Mouse (Mus musculus): ENCODE results near the gene Map2k5. TPM values are rescaled to one million over a fixed set of nuclear protein-coding genes. Genes with fewer than 3 reads are reported as not detected.

Gene Map2k5
- polyA plus RNA-seq, 1 experiment from 2014 or later = 33.3 TPM

DNA sequence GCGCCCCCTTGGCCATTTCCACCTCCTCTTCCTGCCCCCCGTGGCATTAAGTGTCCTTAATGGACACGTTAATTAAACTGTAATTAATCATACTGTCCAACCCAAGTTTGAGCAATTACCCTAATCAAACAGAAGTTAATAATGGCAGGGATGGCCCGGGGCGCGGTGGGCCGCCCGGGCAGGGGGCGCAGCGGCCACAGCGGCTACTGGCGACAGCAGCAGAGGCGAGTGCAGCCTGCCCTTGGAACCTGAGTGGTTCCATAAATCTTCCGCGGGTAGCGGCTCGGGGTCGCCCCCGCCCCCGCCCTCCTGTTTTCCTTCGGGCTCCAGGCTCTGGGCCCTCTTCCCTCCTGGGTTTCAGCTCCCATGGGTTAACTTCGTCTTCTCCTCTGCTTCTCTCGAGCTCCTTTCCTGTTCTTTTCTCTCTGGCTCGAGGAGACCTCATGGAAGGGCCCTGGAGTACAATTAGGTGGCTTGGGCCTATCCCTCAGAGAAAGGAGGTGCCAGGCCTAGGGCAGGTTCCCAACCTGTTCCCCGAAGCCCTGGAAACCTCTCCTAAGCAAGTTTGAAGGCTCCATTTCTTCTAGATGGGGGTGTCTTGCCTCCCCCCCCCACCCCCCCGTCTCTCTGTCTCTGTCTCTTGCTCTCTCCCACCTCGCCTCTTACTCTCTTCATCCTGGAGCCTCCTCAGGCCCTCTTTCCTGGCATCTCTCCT lies 227.5 kb downstream of the Map2k5 start:
- H3K4me1 ChIP-seq = peaks cover 61% of the 10 kb centered on the region
- H3K36me3 ChIP-seq = no peaks in the 10 kb centered on the region
- peak overlapping the region; percentile 34 for H3K9ac ChIP-seq (replicated peaks)
- H3K9me3 ChIP-seq (replicated peaks) = no peaks in the 10 kb centered on the region
- H3K4me3 ChIP-seq (replicated peaks) = peak overlapping the region; percentile 48
- H3K4me2 ChIP-seq = peak overlapping the region; percentile 61
- H3K27me3 ChIP-seq (replicated peaks) = peaks cover 80% of the 10 kb centered on the region
- peak overlapping the region; percentile 51 for H3K27ac ChIP-seq (replicated peaks)
- ATAC-seq (ENCODE audit: low FRiP score) = no peak
- 2% methylated on average over 27 of the region's 27 CpGs for WGBS

- H3K27me3 ChIP-seq (replicated peaks) = peaks cover 86% of the 10 kb centered on the region
- H3K4me2 ChIP-seq = peak overlapping the region; percentile 61
- H3K36me3 ChIP-seq = no peaks in the 10 kb centered on the region
- under 1% methylated on average over 20 of the region's 20 CpGs for WGBS
- peak overlapping the region; percentile 48 for H3K4me3 ChIP-seq (replicated peaks)
- H3K27ac ChIP-seq (replicated peaks) = peak overlapping the region; percentile 80
- H3K4me1 ChIP-seq = peaks cover 69% of the 10 kb centered on the region
- no peaks in the 10 kb centered on the region for H3K9me3 ChIP-seq (replicated peaks)
- ATAC-seq (ENCODE audit: low FRiP score) = no peak
- peak overlapping the region; percentile 49 for H3K9ac ChIP-seq (replicated peaks)
Observed at GRCm38 (mm10) chr9:63149372-63149766, 228.3 kb downstream of the Map2k5 start.

- peaks cover 76% of the 10 kb centered on the region for H3K4me1 ChIP-seq
- H3K9me3 ChIP-seq (replicated peaks) = no peaks in the 10 kb centered on the region
- peak within 1 kb of the TSS; percentile 80 for H3K27ac ChIP-seq (replicated peaks)
- H3K36me3 ChIP-seq = no peaks in the 10 kb centered on the region
- H3K9ac ChIP-seq (replicated peaks) = peak within 1 kb of the TSS; percentile 49
- peaks cover 89% of the 10 kb centered on the region for H3K27me3 ChIP-seq (replicated peaks)
- under 1% methylated on average over 75 of the region's 108 CpGs for WGBS
- ATAC-seq (ENCODE audit: low FRiP score) = no peak
- peak within 1 kb of the TSS; percentile 48 for H3K4me3 ChIP-seq (replicated peaks)
- peak within 1 kb of the TSS; percentile 61 for H3K4me2 ChIP-seq
Observed at GRCm38 (mm10) chr9:63148410-63149371, 229.0 kb downstream of the Map2k5 start, which contains the start of gene Skor1. TSS of gene Skor1 (minus strand) at chr9:63148961.

- H3K27ac ChIP-seq (replicated peaks) = peak overlapping the region; percentile 80
- H3K4me1 ChIP-seq = peaks cover 83% of the 10 kb centered on the region
- H3K4me3 ChIP-seq (replicated peaks) = peak overlapping the region; percentile 48
- peaks cover 89% of the 10 kb centered on the region for H3K27me3 ChIP-seq (replicated peaks)
- H3K4me2 ChIP-seq = peak overlapping the region; percentile 61
- no peaks in the 10 kb centered on the region for H3K36me3 ChIP-seq
- no peak for ATAC-seq (ENCODE audit: low FRiP score)
- H3K9ac ChIP-seq (replicated peaks) = peak overlapping the region; percentile 49
- no peaks in the 10 kb centered on the region for H3K9me3 ChIP-seq (replicated peaks)
- WGBS = 2% methylated on average over 14 of the region's 14 CpGs
Observed at GRCm38 (mm10) chr9:63147786-63148409, 229.8 kb downstream of the Map2k5 start.

GRCm38 (mm10) chr9:63147296-63147695 lies 230.4 kb downstream of the Map2k5 start:
- Histone ChIP-seq H3K4me3 (replicated peaks) (peak overlapping the region; percentile 48), H3K9ac (replicated peaks) (peak overlapping the region; percentile 49), H3K4me1 (peaks cover 82% of the 10 kb centered on the region), H3K4me2 (peak overlapping the region; percentile 61), H3K9me3 (replicated peaks) (no peaks in the 10 kb centered on the region), H3K36me3 (no peaks in the 10 kb centered on the region), H3K27ac (replicated peaks) (peak overlapping the region; percentile 80), H3K27me3 (replicated peaks) (peaks cover 89% of the 10 kb centered on the region)
- 2% methylated on average over 9 of the region's 9 CpGs for WGBS
- ATAC-seq (ENCODE audit: low FRiP score) = no peak

- H3K9me3 ChIP-seq (replicated peaks) = no peaks in the 10 kb centered on the region
- peaks cover 89% of the 10 kb centered on the region for H3K27me3 ChIP-seq (replicated peaks)
- no peaks in the 10 kb centered on the region for H3K36me3 ChIP-seq
- peak overlapping the region; percentile 80 for H3K27ac ChIP-seq (replicated peaks)
- peak overlapping the region; percentile 61 for H3K4me2 ChIP-seq
- H3K4me3 ChIP-seq (replicated peaks) = peak overlapping the region; percentile 48
- H3K9ac ChIP-seq (replicated peaks) = peak overlapping the region; percentile 49
- peaks cover 83% of the 10 kb centered on the region for H3K4me1 ChIP-seq
- WGBS = under 1% methylated on average over 19 of the region's 20 CpGs
- ATAC-seq (ENCODE audit: low FRiP score) = 0 out of 2 replicates have a peak, but pooled peaks have one; percentile 15
Observed at GRCm38 (mm10) chr9:63146856-63147274, 230.8 kb downstream of the Map2k5 start.

DNA sequence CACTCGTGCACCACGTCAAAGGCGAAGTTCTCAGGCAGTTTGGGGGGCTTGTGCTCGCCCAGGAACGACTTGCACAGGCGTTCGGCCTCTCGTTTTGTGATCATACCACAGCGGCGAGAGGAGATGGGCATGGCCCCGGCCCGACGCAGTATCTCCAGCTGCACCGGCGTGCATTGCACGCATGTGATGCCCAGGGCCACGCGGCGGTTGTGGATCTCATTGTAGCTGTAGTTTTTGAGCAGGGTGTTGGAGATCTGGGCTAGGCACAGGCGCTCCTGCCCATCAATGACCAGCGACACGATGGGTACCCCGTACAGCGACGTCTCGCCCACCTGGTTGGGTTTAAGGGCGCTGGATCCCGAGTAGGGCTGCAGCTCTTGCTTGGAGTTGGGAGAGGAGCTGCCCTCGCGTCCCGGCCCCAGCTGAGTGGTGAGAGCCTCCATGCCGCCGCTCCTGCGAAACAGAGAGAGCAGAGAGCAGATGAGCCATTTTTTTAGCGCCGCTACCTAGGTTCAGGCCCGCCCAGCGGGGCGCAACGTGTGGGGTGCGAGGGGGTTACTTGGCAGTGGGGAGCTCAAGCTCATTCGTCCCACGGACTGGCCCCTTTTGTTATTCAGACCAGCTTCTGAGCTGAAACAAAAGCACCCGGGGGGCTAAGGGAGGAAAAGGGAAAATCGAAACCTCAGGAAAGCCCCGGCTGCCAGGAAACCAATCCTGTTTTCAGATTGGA lies 231.4 kb downstream of the Map2k5 start:
- Histone ChIP-seq H3K27ac (replicated peaks) (peak overlapping the region; percentile 80), H3K4me2 (peak overlapping the region; percentile 61), H3K9me3 (replicated peaks) (no peaks in the 10 kb centered on the region), H3K27me3 (replicated peaks) (peaks cover 89% of the 10 kb centered on the region), H3K36me3 (no peaks in the 10 kb centered on the region), H3K9ac (replicated peaks) (peak overlapping the region; percentile 41), H3K4me1 (peaks cover 77% of the 10 kb centered on the region), H3K4me3 (replicated peaks) (peak overlapping the region; percentile 48)
- WGBS = under 1% methylated on average over 46 of the region's 46 CpGs
- ATAC-seq (ENCODE audit: low FRiP score) = no peak

- peak overlapping the region; percentile 80 for H3K27ac ChIP-seq (replicated peaks)
- H3K4me3 ChIP-seq (replicated peaks) = peak overlapping the region; percentile 48
- H3K4me2 ChIP-seq = peak overlapping the region; percentile 61
- no peak for ATAC-seq (ENCODE audit: low FRiP score)
- H3K4me1 ChIP-seq = peaks cover 69% of the 10 kb centered on the region
- no peaks in the 10 kb centered on the region for H3K36me3 ChIP-seq
- H3K27me3 ChIP-seq (replicated peaks) = peaks cover 86% of the 10 kb centered on the region
- WGBS = 1% methylated on average over 73 of the region's 73 CpGs
- peak overlapping the region; percentile 41 for H3K9ac ChIP-seq (replicated peaks)
- no peaks in the 10 kb centered on the region for H3K9me3 ChIP-seq (replicated peaks)
Observed at GRCm38 (mm10) chr9:63145249-63146125, 232.2 kb downstream of the Map2k5 start.

GRCm38 (mm10) chr9:63144502-63145248 lies 233.0 kb downstream of the Map2k5 start:
- no peaks in the 10 kb centered on the region for H3K36me3 ChIP-seq
- peak overlapping the region; percentile 80 for H3K27ac ChIP-seq (replicated peaks)
- peak overlapping the region; percentile 48 for H3K4me3 ChIP-seq (replicated peaks)
- no peaks in the 10 kb centered on the region for H3K9me3 ChIP-seq (replicated peaks)
- H3K9ac ChIP-seq (replicated peaks) = peak overlapping the region; percentile 41
- WGBS = under 1% methylated on average over 79 of the region's 80 CpGs
- peaks cover 70% of the 10 kb centered on the region for H3K4me1 ChIP-seq
- no peak for ATAC-seq (ENCODE audit: low FRiP score)
- H3K27me3 ChIP-seq (replicated peaks) = peaks cover 86% of the 10 kb centered on the region
- peak overlapping the region; percentile 61 for H3K4me2 ChIP-seq
